Mouse (Mus musculus) skeletal muscle tissue, adult 2 months (tissue): ENCODE data around the gene Ccnt1.
A peak's percentile ranks its signal among the peaks of the same experiment; 100 is the strongest.
"Not testable (repeated sequence)": the region's sequence is repeated elsewhere in the genome, so short reads cannot be mapped to it uniquely, and the experiment has no call there.

Source experiments
- DNase-seq: peaks from one replicate; pipeline ENCODE4 v3.0.0-alpha.2; 2012; ENCODE audit warnings: low read depth, low spot score

The Ccnt1 gene

DNA sequence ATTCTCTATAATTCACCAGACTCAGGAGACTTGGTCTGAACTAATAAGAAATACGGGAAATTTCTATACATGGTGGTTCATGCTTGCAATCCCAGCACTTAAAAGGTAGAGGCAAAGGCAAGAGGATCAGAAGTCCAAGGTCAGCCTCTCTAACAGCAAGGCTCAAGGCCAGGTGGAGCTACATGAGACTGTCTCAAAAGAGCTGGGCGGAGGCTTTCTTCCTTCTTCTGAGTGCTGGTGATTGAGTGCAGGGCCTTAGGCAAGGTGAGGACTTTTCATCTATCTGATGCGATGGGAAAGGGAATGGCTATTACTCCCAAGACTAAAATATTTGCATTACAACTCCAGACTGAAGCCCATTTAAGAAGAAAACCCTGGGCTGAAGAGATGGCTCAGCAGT lies 25.6 kb downstream of the Ccnt1 start:
- no peak for DNase-seq

DNA sequence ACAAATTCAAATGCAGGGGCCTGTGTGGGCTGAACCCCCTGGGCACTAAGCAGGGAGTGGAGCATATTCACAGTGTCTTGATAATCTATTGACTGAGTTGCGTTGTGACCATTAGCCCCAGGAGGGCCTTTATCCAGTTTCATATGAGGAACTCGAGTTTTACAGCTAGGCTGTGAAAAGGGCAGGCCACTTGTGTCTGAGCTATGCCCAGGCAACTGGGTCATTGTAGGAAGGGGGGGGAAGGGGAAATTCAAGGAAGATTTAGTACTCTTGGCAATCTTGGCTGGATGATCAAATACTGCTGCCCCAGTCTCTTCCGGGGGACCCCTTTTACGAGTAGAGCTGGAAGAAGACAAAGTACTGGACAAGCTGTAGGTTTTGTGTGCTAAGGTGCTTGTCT lies 27.4 kb downstream of the Ccnt1 start:
- DNase-seq: peak; percentile 52

DNA sequence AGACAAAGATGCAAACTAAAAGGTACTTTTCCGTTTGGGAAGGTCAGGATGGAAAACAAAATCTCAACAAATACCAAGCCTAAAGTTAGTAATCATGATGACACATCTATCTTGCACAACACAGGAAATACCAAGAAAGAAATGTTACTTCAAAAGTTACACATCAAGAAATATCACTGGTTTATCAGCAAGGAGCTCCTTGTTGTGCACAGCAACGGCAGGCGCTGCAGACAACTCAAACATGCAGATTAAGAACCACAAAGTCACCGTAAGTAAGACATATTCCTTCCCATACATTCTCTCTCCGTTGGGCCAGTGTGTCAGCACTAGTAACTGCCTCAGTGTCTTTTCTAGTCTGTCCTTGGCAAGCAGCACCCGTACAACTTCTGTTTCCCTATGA lies 29.7 kb downstream of the Ccnt1 start:
- DNase-seq: no peak

DNA sequence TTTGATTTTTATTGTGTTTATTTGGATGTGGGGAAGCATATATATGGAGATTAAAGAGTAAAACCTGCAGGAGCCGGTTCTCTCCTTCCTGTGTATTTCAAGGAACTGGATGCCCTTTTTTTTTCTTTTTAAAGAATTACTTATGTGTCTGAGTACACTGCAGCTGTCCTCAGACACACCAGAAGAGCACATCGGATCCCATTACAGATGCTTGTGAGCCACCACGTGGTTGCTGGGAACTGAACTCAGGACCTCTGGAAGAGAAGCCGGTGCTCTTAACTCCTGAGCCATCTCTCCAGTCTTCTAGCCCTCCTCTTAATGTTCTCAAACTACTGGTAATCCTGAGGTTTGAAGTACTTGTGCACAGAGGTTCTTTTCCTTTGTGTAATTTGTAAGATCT lies 32.8 kb downstream of the Ccnt1 start:
- no peak for DNase-seq

DNA sequence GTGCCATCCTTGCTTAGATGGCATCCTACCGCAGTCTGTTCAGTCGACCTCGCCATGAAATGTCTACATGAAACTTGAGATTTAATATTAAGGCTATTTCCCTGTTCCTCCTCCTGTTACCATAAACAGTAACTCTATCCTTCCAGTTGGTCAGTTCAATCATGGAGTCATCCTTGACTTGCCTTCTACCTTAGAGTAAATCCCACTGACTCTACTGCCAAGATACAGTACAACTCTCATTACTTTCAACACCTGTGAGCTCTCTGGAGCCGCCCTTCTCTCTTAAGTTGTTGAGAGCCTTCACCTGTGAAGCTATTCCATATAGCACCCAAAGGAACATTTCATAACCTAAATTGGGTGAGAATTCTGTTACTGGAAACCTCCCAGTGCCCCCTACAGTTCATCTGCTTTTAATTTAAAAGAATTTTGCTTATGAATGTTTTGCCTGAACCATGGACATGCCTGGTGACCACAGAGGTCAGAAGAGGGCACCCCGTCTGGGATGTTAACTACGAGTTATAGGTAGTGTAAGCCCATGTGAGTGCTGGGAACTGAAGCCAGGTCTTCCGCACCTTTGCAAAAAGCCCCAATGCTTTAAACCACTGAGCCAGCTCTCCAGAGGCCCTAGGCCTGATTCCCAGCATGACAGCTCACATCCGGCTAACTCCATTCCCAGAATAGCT lies 33.8 kb downstream of the Ccnt1 start:
- DNase-seq: peak; percentile 43

DNA sequence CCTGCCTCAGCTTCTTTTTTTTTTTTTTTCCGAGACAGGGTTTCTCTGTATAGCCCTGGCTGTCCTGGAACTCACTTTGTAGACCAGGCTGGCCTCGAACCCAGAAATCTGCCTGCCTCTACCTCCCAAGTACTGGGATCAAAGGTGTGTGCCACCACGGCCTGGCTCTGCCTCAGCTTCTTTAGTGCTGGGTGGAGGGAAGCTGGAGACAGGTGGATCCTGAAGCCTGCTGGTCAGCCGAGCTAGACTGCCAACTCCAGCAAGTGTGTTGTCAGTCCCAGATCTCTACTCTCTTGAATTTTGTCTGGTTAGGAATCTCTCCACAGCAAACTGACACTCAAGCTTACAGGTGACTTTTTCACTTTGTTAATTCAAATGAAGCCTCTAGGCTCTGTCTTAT lies 34.8 kb downstream of the Ccnt1 start:
- DNase-seq: no peak

DNA sequence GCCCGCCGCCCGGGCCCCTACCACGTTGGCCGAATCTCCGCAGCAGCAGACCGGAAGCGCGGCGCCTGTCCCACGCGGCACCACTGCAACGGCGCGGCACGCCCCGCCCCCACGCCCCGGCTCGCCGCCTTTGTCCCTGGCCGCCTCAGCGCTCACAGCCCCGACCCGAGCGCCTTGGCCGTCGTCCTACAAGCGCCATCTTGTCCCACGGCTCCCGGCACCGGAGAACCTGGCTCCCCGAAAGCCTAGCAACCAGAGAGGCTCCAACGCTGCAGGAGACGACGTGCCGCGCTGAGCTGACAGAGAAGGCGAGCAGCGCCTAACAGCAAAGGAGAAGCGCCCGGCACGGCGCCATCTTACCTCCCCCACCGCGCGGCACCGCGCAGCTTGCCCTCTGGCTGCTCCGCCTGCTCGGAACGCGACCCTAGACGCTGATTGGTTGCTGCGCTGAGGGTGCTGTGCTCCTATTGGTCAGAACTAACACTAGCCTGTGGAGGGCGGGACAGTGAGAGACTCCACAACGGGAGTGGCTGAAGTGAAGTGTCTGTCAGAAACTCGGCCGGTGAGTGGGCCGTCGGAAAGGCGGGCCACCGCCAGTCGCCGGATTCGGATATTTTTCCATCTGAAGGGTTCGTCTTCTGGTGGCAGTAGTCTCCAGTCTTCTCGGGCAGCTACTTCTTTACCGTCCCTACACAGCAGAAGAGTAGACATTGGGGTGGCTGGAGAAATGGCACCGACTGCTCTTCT lies 36.7 kb downstream of the Ccnt1 start, which contains the start of gene Kansl2:
TSS of gene Kansl2 (minus strand) at position 384 of the 747 bp plus-strand sequence.
- DNase-seq: peak; percentile 99

DNA sequence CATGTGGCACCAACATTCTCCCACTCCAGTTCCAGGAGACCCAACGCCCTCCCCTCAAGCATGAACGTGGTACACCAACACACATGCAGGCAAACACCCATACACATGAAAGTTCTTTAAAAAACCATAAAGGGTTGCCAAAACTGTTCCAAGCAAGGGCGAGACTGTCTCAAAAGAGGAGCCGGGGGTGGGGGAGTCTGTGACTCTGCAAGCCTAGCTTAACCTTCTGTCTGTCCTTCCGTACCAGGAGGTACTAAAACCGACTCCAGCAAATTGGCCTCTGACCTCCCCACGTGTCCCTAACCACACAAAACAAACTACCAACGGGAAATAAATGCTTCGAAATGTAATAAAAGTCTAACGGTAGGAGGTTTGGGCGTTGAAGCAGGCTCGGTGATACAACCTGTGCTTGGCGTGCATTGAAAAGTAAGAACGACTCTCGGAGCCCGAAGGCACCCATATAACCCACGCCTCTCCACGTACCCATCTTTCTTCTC lies 37.6 kb downstream of the Ccnt1 start:
- no peak for DNase-seq

DNA sequence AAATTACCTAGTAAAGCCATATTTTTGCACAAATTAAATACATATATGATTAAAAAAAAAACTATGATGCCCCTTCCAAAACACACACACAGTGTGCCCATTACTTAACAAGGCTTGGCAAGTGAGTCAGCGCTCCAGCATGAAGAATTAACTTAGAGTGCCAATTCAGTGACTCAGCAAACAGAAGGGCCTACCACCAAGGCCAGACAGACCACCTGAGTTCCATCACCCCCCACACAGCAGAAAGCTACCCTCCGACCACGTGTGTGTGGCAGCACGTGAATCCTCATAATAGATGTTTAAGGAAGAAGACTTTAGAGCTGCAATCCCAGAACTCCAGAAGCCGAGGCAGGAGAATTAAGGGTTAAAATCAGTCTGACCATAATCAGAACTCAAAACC lies 38.4 kb downstream of the Ccnt1 start:
- DNase-seq: no peak

DNA sequence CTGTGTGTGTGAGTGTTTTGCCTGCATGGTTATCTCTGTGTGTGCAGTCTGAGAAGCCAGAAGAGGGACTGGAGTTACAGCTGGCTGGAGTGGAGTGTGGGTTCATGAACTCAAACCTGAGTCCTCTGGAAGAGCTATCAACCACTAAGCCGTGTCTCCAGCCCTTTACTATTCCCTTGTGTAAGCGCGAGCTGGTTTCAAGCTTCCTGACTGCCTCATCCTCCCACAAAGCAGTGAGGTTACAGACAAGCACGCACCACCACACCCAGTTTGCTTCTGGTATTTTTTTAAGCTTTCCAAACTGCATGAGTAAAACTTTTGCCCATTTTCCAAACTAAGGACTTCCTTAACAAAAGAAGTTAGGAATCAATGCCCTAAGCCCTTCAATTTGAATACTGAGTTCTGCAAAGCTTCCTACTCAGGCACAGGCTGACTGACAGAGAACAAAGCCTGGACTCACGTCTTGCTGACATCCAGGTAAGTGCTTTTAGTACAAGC lies 42.6 kb downstream of the Ccnt1 start:
- no peak for DNase-seq

DNA sequence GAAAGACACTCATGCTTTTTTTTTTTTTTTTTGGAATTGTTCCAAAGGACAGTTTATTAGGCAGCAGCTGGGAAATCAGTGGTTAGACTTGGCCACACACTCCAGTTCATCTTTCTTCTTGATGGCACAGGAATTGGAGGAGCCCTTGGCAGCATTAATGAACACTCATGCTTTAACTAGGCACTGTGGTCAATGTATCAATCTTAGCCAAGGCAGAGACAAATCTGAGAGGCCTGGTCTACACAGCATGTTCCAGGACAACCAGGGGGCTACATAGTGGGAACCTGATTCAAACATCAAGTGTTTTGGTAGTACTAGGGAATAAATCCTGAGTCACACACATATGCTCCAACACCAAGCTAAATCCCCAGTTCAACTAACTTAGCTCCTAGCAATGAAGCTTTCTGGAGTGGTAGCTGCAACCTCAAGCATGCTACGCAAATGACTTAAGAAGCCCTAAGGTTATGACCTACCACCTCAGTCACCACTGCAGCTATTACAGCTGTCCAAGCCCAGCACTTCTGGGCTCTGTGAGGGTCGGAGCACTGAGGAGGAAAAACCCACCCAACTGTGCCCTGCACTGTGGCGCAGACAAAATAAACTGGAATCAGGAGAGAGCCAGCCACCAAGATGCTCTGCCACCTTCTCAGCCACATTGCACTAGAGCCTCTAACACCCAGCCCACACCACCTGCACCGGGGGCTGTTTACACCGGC lies 43.5 kb downstream of the Ccnt1 start:
- DNase-seq: no peak

DNA sequence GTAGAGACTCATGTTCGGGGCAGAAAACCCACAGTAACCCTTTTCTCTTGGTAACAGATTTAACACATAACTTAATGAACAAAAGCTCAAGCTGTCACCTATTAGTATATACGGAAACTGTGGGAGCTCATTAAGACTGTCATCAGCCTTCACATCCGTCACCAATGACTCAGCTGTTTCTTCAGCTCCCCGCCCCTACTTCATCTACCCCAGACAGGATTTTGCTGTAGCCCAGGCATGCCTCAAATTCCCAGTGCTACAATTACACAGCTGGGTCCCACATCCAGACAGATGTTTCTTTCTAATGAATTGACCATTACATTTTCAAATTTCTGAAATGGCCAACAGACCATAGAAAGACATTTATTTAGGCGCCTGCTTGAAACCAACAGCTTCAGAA lies 44.7 kb downstream of the Ccnt1 start:
- no peak for DNase-seq

DNA sequence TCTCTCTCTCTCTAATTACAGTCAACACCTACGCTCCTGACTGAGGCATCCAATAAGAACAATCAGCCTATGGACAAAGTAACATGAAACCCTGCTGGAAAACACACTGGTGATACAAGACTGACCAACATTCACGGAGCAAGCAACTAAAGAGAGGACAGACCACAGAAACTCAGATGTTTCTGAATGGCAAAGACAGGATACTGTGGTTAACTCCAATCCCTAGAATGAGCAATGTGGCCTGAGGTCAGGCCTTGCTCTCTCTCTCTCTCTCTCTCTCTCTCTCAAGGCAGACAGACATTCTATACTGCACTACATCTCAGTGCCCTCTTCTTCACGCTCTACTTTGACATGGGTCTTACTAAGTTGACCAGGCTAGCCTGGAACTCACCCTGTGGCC lies 49.5 kb downstream of the Ccnt1 start:
- no peak for DNase-seq

DNA sequence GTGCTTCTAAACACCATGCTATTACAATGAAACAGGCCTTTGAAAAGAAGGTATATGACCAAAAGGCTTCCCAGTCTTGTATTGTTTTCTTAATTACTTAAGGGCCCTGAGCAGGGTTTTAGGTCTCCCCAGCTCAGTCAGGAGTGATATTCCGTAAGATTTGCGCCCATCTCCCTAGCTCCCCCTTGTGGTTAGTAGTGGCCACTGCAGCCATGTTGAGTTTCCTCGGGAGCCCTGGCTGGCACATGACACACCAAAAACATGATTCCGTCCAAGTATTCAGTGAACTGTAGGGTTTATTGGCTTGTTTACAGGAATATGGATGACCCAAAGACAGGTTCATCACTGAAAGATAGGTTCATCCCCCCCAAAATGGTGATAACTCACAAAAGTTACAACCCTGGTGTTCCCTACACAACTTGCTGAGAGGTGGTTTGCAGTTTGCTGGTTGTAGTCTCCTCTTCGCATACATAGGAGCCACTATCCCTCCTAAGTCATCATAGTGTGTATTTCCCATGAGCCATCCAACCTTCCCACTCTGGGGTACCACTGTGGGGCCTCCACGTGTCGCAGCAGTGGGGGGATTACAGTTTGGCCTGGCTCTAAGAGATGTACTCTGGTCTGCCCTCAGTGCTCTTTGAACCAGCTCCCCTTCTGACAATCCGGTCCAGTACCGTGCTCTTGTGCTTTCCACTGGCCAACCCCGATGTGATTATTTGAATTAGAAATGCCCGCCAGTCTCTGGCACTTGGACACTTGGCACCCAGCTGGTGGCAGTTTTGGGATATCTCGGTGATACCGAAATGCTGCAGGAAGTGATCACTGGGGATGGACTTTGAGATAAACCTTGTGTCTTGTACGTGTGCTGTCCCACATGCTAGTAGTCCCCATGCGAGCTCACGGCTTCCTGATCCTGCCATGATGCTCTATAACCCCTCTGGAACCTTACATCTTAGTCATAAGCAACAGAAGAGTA lies 53.1 kb downstream of the Ccnt1 start:
- DNase-seq: peak; percentile 46

DNA sequence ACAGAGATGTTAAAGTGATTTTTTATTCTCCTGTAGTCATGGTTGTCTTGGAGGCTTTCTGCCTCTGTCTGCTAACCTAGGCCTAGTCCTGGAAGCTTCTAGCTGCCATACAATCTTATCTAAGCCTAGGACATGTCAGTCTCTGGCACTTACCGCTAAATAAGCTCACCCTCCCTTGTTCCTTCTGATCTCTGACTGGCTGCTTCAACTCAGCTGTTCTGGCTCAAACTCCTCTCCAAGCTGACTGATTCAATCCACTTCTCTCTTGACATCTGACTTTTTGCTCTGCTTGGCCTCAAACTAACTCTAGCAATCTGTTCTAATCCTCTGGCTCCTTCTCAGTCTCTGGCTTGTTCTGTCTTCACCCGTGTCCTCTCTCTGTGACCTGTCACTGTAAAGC lies 55.9 kb downstream of the Ccnt1 start:
- DNase-seq: not testable (repeated sequence)

DNA sequence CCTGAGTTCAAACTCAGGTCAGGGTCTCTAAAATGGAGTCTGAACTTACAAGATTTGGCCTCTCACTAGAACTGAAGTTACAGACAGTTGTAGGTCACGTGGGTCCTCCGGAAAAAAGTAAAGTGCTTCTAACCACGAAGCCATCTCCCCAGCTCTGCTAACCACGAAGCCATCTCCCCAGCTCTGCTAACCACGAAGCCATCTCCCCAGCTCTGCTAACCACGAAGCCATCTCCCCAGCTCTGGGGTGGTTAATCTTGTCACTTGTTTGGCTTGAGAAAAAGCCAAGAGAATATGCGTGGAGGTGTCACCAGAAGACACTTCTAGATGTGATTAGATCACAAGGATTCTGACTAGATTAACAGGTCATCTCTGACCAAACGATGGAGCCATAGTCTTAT lies 56.6 kb downstream of the Ccnt1 start:
- no peak for DNase-seq

DNA sequence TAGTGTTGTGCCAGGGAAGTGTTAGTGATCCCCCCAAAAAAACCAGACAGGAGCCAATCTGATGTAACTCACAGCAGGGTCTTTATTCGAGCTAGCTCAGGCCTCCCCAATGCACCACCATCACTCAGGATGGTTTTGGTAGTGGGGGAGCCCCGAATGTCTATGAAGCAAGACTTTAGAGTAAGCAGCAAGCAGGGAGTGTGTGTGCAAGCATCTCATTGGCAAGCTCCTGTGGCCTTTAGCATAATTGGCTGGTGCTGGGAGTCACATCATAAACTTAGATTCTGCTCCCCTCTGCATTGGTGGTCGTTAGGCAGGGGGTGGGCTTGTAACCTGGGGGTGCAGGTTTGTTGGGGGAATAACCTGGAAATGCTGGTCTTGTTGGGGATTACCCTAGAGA lies 57.0 kb downstream of the Ccnt1 start:
- not testable (repeated sequence) for DNase-seq

DNA sequence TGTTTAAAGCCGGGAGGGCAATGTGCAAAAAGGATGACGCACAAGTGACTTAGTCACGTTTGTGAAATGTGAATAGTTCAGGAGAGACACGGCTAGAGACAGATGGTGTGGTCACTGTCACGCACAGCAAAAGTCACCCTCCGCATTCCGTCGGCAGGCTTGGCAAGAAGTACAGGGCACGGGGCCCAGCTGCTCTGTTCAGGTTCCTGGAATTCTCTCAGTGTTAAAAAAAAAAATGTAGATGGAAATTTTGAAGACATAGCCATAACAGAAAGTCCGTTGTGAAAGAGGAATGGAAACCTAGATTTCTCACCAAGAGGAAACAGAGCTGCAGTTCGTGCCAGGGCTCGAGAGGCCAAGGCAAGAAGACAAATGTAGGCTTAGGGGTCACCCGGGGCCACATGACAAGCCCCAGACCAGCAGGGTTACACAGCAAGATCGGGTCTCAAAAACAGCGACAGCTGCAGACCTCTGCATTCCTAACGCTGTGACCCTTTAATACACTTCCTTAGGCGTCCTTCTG lies 57.9 kb downstream of the Ccnt1 start:
- peak; percentile 68 for DNase-seq

DNA sequence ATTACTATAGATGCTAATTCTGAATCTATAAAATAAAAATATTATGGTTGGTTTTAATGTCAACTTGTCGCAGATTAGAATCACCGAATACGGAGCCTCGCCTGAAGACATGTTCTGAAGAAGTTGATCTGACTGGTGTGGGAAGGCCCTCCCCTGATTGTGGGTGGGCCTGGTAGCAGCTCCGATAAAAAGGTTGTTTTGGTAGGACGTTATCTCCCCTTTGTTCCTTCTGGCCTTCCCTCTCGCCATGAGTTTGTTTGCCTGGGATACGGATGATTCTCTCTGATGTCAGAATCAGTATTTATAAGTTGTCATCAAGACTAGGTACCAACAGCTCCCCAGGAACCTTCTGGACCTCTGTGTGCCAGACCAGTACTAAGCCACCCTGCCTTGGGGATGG lies 58.5 kb downstream of the Ccnt1 start:
- no peak for DNase-seq

DNA sequence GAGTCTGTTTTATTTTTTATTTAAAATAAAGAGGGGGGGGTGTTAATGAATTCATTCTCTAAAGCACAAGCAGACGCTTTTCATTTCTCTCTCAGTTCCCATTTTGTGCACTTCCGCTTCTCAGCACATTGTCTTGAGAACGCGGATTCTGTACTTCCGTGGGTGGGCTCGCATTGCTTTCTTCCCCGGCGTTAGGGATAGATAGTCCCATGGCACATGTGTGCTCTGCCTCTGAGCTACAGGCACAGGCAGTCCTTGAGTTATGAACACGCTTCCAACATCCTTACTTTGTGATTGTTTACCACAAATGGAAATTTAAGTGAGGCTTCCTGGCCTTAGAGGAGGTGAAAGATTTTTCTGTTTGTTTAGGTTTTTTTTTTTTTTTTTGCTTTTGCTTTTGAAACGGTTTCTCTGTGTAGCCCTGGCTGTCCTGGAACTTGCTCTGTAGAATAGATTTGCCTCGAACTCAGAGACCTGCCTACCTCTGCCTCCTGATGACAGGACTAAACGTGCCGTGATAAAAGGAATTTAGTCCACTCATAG lies 59.3 kb downstream of the Ccnt1 start:
- DNase-seq: no peak
